Mouse (Mus musculus) c-Kit-positive CD71-positive TER-119-negative erythroid progenitor cells, embryonic 14.5 days (primary cell): Measurements from ENCODE around the gene Dusp3.

Source experiments
- DNase-seq: peaks from one replicate; pipeline ENCODE4 v3.0.0-alpha.2; 2013; ENCODE audit warnings: low read depth

Dusp3 gene

DNA sequence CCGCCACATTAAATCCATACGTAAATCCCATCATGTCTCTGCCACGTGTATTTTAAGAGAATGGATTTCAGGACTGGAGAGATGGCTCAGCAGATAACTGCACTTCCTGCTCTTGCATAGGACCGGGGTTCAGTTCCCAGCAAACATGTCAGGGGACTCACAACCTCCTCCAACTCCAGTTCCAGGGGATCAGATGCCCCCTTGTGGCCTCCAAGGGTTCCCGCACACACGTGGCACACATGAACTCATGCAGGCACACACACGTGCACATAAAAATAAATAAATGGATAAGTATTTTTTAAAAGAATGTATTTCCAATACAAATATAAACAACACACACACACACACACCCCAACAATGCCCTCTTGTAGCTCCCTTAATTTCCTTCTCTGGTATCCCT lies 9.9 kb downstream of the Dusp3 start:
- no peak for DNase-seq

DNA sequence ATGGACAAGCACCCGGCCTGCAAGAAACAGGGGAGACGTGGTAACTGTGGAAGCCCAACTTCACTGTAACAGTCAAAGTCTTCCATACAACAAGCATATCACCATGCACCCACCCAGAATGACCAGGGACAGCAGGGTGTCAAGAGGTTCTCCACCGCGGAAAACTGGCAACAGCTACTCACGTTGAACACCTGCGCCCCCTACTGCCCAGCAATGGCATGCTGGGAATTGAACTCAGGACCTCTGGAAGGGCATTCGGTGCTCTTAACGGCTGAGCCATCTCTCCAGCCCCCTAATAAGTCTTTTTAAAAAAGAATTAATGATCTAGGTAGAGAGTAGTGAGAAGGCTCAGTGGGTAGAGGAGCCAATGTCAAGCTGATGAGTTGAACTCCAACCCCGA lies 11.9 kb downstream of the Dusp3 start:
- DNase-seq = no peak

DNA sequence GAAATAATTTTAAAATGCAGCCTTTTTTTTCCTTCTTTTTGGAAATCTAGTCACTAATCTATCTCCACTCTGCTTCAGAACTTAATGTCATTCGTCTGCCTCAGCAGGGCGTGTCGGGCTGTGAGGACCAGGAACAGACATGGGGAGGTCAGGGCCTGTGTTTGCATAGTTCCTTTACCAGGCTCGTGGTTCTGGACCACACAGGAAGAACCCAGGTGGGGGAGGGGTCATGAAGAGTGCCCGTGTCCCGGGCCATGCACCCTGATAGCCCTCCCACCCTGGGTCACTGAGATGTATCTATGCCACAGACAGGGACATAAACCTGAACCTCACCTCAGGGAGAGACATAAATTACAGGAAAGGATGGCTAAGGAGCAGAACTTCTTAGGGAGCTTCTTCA lies 12.6 kb downstream of the Dusp3 start:
- DNase-seq = no peak

DNA sequence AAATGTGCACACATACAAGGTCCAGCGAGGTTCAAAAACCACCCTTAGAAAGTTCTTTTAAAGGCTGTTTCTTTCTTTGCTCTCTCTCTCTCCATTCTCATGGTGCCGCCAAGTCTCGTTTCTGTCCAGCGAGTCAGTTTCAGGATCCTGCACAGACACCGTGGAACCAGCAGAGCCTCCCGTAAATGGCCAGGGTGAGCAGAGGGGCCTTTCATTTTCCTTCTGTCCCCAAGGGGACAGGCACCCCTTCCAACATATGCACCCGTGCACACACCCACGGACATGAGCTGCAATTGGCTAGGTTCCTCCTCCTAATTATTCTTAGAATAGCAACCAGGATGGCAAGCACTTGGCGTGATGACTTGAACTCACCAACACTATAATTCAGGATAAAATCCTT lies 13.3 kb downstream of the Dusp3 start:
- DNase-seq = no peak

DNA sequence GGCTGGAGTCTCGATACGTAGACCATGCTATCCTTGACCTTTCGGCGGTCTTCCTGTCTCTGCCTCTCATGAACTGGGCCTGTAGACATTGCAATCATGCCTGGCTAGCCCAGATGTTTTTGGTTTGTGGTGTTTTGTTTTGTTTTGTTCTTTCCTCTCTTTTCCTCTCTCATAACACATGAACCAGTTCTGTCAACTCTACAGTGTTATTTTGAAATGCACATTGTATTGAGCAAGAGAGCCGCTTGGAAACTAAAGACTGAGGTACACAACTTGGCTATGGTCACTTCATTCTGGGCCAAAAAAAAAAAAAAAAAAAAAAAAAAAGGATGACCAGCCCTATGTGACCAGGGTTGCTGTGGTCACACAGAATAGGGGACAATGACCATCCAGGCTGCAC lies 14.2 kb downstream of the Dusp3 start:
- no peak for DNase-seq

DNA sequence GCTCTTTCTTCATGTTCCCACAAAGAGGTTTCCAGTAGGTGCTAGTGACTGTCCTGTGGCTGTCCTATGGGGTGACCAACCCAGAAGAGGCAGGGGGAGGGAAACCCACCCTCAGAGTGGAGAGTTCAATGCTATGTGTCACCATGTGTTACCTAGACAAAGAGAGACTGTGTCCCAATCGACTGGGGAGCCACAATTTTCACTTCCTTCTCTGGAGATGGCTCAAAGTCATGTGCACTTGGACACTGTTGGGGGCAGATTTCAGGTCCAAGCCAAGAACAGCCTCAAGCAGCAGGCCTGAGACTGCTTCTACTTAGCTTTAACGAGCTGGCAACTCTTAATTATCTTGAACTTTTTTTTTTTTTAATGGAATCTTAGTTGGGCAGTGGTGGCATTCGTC lies 14.7 kb downstream of the Dusp3 start:
- no peak for DNase-seq

DNA sequence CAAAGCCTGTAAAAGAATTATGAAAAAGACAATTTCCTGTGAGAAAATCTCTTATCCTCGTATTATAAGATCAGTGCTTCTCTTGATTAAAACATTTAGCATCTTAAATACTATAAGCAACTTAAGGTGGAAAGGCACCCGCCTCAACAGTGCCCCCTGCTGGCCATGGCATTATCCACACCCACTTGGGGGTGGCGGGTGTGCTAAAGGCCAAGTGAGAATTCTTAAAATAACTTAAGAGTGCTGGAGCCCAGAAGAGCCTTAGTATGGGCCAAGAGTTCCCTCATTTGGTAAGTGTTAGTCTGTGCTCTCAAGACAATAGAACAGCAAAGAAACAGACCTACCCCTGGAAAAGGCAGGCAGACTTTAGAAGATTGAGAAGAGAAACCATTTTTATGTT lies 15.4 kb downstream of the Dusp3 start:
- no peak for DNase-seq

DNA sequence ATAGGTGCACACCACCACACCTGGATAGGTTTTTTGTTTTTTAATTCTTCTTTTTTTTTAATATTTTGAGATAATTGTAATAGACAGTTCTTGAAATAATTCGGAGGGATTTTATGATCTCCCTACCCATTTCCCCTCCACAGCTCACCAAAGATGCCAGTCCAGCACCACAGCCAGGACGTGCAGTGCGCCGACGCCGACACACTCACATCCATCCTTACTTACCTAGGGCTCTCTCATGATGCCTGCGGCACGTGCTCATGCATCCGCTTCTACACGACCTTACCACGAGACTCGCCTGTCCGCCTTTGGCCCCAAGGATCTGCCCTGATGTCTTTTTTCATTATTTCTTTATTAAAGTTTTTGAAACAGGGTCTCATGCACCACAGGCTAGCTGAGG lies 17.0 kb downstream of the Dusp3 start:
- no peak for DNase-seq

DNA sequence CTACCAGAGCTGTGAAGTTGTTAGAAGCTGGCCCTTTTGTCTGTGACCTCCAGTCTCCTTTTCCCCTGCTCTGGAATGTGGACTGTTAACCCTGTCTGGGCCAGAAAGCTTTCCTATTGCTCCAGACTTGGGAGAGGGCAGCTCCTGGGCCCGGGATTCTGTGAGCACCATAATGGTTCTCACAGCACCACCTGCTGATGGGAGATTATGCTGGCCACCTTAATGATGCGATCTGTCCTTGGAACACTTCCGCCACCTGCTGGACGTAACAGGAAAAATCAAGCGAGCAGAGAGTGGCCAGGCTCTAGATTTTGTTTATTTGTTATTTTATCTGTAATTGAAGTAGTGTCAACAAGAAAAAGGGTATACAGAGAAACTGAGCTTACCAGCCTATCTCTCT lies 18.0 kb downstream of the Dusp3 start:
- DNase-seq = peak; percentile 55

DNA sequence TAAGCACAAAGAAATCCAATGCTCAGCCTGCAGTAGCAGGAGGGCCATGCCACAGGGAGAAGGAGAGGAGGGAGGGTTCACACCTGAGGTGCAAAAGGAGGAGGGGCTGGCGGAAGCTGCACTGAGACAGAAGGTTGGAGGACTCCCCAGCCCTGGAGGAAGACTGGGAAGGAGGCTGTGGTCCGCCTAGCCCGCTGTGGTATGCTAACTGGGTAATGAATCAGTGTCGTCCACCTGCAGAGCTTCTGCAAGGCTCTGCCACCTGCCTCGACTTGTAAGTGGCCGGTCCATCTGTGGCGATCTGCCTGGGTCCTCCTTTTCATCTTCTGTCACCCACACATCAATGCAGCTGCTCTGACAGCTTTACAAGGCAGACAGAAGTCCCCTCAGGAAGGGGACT lies 18.5 kb downstream of the Dusp3 start:
- no peak for DNase-seq

DNA sequence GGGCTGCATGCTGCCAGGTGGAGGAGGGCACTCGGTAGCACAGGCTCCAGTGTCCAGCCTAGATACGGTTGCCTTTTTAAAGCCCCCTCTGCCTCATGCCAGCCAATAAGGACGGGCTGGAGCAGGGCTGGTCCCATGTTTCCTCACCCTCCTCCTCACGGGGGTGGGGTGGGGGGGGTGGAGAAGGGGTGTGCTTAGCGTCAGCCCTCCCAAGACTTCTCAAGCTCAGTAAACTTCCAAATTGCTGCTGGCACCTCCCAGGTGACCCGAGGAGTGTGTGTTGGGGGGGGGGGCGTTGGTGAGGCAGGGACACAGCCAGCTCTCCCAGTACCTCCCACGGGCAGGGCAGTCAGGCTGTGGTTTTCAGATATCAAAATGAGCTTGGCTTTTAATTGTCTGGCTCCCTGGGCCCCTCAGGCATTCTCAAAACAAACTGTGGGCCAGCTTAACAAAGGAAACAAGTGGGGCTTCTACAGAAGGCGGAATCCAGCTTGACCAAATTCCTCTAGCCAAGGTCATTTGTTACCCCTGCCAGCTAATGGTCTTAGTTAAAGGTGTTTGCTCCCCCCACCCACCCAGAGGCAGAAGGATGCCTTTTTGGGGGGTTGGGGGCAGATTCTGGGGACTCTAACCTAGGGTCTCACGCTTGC lies 19.7 kb downstream of the Dusp3 start, which contains the start of gene Sost:
Gene Sost (minus strand): TSS at position 51 of the 650 bp plus-strand sequence.
- DNase-seq = no peak

DNA sequence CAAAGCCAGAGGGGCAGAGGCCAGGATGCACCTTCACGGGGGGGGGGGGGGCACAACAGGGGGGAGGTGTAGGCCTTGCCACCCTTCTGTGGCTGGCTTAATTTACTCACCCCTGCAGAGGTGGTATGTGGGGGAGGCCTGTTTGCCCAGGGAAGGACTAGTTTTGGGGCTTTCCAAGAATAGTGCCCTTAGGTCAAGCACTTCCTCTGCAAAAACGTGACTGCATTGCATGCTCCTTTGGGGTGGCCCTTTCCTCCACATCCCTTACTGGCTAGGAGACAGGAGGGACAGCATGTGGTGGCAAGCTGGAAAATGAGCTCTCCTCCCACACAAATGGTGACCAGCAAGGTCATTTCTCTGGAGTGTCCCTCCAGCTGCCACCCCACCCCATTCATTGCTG lies 21.3 kb downstream of the Dusp3 start:
- DNase-seq = no peak

DNA sequence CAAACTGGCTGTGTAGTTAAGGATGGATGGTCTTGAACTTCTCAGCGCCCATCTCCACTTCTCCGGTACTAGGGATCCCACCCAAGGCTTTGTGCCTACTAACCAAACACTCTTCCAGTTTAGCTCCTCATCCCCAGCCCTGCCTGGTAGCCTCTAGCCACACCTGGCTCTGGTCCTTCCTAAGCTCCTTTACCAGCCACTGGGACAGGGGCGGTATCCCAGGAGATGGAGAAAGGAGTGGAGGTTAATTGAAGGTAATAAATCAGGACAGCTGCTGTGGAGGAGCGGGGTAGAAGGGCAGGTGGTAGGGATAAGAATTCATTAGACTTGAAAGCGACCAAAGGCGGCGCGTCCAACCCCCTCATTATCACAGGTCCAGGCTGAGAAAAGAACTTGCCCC lies 22.2 kb downstream of the Dusp3 start:
- DNase-seq = no peak

DNA sequence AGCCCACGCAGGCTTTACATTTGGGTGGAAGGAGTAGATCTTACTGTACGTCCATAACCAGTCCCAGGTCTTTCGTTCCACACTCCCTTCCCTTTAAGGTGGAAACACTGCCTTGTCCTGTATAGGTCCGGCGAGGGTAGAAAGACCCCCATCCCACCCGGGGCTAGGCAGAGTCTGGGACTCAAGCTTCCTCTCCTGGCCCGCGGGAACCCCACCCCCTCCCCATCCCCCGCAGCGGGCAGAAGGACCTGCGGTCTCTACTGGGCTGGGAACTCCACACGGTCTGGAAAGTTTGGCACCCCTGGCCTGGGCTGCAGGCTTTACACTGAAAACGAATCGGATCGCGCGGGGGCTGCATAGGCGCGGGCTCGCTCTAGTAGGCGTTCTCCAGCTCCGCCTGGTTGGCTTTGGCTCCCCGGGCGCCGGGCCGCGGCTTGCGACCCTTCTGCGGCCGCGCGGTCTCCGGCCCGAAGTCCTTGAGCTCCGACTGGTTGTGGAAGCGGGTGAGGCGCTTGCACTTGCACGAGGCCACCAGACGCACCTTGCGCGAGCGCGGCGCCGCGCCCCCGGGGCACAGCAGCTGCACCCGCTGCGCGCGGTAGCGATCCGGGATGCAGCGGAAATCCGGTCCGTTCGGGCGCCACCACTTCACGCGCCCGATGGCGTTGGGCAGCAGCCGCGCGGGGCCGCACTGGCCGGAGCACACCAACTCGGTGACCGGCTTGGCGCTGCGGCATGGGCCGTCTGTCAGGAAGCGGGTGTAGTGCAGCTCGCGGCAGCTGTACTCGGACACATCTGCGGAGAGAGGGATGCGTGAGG lies 23.1 kb downstream of the Dusp3 start:
- no peak for DNase-seq

DNA sequence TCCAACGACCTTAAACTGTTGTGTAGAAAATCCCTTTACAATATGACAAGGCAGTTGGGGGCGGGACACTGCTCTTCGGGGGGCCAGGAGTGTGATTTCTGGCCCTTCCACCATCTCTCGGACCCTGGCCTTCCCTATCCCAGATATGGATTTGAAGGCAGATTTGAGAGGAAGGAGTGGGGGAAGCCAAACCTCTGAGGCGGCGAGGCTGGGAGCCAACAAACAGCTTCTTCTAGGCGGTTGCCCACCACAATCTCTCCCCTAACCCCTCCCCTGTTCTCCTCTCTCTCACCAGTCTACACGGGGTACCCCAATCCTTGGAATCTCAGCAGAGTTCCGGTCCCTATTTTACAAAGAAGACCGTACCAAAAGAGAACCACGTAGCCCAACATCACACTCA lies 23.8 kb downstream of the Dusp3 start:
- DNase-seq = no peak

DNA sequence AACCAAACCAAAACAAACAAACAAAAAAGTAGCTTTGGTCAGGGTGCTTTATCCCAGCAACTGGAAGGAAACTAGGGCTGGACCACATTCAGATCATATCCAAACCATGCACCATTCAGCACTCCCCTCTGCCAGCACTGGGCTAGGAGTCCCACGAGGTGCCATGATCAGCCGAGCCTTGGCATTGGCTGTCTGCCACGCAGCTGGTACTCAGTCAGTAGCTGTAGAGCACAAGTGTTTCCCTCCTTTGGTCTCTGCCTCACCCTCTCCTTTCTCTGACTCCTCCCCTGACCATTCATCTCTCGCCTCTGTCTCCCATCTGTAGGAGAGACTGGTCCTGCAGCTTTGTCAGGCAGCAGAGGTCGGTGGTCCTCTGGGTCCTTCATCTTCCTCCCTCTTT lies 29.3 kb downstream of the Dusp3 start:
- DNase-seq = no peak

DNA sequence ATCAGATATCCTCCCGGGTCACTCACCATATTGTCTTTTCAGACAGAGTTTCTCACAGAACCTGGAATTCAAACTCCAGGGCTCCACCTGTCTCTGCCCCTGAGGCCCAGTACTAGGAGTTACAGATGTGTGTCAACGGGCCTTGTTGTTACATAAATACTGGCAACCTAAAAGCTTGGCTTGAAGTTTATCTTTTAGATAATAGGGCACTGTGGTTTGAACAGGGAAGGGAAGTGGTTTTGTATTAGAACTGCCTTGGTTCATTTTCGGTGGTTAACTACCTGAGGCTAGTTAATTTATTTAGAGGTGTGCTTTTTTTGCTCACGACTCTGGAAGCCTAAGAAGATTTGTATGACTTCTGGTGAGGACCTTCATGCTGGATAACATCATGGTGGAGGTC lies 33.4 kb downstream of the Dusp3 start:
- no peak for DNase-seq

DNA sequence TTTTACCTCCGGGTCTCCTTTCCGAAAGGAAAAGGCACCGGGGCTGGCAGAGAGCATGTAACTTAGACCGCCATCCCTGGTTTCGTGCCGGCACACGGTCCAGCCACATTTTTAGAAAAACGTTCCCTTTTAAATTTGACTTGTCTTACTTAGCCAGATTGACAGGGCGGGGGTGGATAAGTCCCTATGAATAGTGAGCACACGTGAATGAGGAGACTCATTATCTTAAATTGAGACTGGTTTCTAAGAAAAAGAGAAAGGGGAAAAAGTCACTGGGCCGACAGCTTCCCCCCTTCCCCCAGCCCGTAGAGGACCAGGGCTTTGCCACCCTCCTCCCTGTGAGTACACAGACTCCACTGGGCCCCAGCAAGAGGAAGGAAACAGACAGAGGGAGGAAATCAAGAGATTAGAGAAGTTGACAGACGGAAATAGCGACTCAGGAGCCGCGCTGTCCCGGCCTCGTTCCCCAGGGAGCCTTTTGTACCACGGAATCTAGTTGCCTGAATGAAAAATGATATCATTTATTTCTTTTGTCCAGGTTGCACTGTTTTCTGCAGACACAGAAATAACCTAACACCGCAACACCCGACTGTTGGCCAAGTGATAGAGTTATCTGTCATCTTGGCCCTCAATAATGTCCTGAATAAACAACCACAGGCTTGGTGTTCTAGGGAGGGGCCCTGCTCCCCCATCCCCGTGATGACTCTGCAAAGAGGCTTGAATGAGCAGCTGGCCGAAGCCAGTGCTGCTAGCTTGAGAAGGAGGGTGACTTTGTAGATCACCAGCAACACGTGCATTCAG lies 34.1 kb downstream of the Dusp3 start:
- no peak for DNase-seq

DNA sequence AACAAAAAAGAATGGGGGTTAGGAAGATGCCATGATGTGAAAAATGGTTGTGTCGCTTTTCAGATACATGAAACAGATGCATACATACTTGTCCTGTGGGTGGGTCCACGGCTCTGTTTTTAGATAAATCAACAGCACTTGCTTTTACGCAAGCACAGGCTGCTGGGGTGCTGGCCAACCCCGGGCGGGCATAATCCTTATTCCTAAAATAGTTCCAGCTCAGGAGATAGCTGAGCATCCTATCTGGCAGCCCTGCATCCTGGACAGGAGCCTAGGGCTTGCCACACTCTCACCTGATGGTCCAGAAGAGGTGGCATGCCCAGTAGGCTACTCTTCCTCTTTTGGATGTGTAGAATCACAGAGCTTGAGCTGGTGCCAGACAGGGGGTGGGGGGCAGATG lies 36.8 kb downstream of the Dusp3 start:
- no peak for DNase-seq

DNA sequence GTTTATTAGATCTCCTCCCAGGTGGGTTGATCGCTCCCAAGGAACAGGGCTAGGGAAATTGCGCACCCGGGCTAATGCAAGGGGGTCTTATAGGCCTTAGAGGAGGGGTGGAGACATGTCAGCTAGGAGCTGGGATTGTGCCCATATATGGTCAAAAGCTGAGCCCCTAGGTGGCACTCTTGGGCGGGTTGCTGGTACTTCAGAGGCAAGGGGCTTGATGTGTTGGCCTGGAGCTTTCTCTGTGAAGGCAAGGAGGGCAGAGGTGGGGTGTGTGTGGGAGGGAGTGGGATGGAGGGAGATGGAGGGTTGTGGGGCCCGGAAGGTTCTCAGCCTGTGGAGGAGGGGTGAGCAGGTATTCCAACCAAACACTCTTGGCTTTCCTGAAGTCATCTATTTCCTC lies 40.3 kb downstream of the Dusp3 start:
- DNase-seq = no peak

DNA sequence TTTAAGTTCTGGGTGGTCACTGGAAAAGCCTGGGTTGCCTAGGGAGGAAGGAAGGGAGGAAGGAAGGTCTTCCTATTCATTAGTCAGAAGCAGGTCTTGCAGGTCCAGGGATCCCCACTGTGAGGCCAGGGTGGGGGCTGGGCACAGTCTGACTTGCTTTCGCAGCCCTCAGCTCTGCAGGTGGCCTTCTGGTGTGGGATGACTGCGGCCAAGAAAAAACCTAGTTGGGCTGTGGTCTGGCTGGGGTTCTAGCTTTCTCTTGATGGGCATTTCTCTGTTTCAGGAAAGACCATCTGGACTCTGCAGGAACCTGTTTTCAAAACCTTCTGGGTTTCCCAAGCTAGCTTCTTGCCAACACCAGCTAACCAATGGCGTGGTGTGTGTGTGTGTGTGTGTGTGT lies 43.8 kb downstream of the Dusp3 start:
- no peak for DNase-seq

DNA sequence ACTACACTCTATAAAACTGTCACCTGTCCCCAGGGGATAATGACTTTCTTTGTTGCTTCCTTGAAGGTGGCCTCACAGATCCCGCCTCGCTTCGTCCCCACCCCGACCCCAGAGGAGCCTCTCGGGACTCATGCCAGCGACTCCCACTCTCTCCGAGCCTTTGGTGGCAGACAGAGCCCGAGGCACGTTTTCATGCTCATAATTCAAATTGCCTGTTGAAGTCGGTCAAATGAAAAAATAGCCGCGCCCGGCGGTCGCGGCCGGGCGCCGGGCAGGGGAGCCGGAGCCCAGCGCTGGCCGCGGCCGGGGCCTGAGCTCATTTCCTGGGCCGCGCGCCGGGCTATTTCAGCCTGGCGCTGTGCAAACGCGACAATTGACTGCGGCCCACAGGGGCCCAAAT lies 49.7 kb downstream of the Dusp3 start:
- no peak for DNase-seq

DNA sequence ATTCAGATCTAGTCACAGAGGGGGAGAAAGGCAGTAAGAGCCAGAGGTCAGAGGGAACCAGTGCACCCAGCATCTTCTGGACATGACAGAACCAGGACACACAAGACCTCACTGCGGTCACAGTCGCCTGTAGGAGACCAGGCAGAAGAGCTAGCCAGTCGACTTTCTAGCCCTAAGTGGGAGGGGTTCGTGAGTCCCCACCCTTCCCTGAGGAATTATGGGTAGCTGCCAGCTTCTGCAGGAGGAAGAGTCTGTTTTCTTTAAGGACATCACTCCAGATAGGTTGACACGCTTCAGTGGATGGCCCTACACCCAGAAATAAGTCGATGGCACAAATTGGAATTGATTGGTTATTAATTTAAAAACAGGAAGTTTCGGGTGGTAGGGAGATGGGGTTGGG lies 50.4 kb downstream of the Dusp3 start:
- DNase-seq = no peak
